ENCODE assay signal across 19 mouse cellular contexts in the genomic region with DNA sequence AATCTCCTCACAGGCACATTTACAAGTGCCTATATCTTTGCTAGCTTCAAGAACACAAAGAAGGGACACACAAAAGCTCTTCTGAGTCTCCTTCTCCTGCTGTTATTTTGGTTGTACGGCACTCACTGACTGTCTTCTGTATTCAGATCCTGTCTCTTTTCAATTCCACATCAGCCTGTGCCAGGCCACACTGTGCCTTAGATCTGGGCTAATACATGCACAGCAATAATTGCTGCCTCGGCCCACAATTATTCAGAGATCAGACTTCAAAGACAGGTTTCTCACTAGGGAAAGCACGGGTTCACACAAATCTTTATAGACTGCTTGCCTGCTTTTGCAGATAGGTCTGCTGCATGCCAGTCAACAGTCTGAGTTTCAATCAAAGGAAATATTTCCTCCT.
DNase-seq lines count a peak whose midpoint lies in the region; ATAC-seq lines count a peak whose summit lies in the region.
"Had no signal": no experiment of that assay in that cellular context is flagged by ENCODE, and none has a peak within 500 bp of the region (broad histone marks: within the 10 kb centered on the region; RNA-seq: fewer than 3 reads in every experiment).

No protein-coding gene starts in this region.

- no peaks in the 10 kb centered on the region for H3K36me3 ChIP-seq in hindbrain, embryonic 16.5 days (ENCODE audit: control insufficient read depth, insufficient read depth, low read length)
- no peaks in the 10 kb centered on the region for H3K36me3 ChIP-seq in hindbrain, embryonic 14.5 days (replicated peaks; ENCODE audit: control insufficient read depth, insufficient read depth)
- no peaks in the 10 kb centered on the region for H3K36me3 ChIP-seq in midbrain, embryonic 13.5 days
- H3K36me3 ChIP-seq: heart, embryonic 12.5 days; hindbrain, embryonic 13.5 days had no signal

- no peaks in the 10 kb centered on the region for H3K4me1 ChIP-seq in hindbrain, embryonic 16.5 days (ENCODE audit: control insufficient read depth, insufficient read depth, low read depth, low read length)
- H3K4me1 ChIP-seq in hindbrain, embryonic 14.5 days (replicated peaks; ENCODE audit: control insufficient read depth, insufficient read depth, low read length), result no peaks in the 10 kb centered on the region
- peaks cover 9% of the 10 kb centered on the region for H3K4me1 ChIP-seq in midbrain, embryonic 13.5 days (replicated peaks)
- H3K4me1 ChIP-seq: heart, embryonic 12.5 days; hindbrain, embryonic 13.5 days had no signal

- H3K9me3 ChIP-seq in hindbrain, embryonic 16.5 days (ENCODE audit: control insufficient read depth, low read length), result no peaks in the 10 kb centered on the region
- H3K9me3 ChIP-seq in hindbrain, embryonic 14.5 days (ENCODE audit: control insufficient read depth, low read length), result no peaks in the 10 kb centered on the region
- H3K9me3 ChIP-seq in midbrain, embryonic 13.5 days, result no peaks in the 10 kb centered on the region
- H3K9me3 ChIP-seq: heart, embryonic 12.5 days; hindbrain, embryonic 13.5 days had no signal

- H3K4me3 ChIP-seq in hindbrain, embryonic 16.5 days (ENCODE audit: low read length), result no peak overlapping the region
- H3K4me3 ChIP-seq in hindbrain, embryonic 14.5 days (replicated peaks; ENCODE audit: low read length), result no peak overlapping the region
- no peak overlapping the region for H3K4me3 ChIP-seq in midbrain, embryonic 13.5 days (replicated peaks)
- H3K4me3 ChIP-seq: heart, embryonic 12.5 days; hindbrain, embryonic 13.5 days had no signal

- no peak for DNase-seq in hindbrain, embryonic 14.5 days (ENCODE audit: low spot score)
- DNase-seq in right cerebral cortex, postnatal 10 days (ENCODE audit: low spot score in 2 of 2), result peak; percentile 29 to 42
- DNase-seq in right cerebral cortex, postnatal 14 days, result no peak
- no peak for DNase-seq in gastrocnemius, adult 8-10 months (ENCODE audit: low spot score in 2 of 2)
- DNase-seq in right cerebral cortex, adult 18-20 months, result no peak
- DNase-seq: adrenal gland, adult 8-10 months; cerebellum, adult 11 months; cerebellum, postnatal 14 days; heart, postnatal 14 days; lung, adult 2 months; thymus, postnatal 25 days had no signal

- H3K9ac ChIP-seq in hindbrain, embryonic 16.5 days (ENCODE audit: low read depth, low read length), result no peak overlapping the region
- H3K9ac ChIP-seq in hindbrain, embryonic 14.5 days, result no peak overlapping the region
- H3K9ac ChIP-seq in midbrain, embryonic 13.5 days (replicated peaks), result no peak overlapping the region
- H3K9ac ChIP-seq: heart, embryonic 12.5 days; hindbrain, embryonic 13.5 days had no signal

- 41% methylated on average over 3 of the region's 3 CpGs for WGBS in hindbrain, embryonic 16.5 days
- 41% methylated on average over 3 of the region's 3 CpGs for WGBS in hindbrain, embryonic 14.5 days
- 22% methylated on average over 3 of the region's 3 CpGs for WGBS in midbrain, embryonic 13.5 days

- ATAC-seq in hindbrain, embryonic 16.5 days, result peak; percentile 27; the same call in 1 of the 2 replicates
- ATAC-seq in hindbrain, embryonic 14.5 days (ENCODE audit: low FRiP score), result no peak
- peak; percentile 89 for ATAC-seq in midbrain, embryonic 13.5 days
- ATAC-seq: CD4-positive, CD25-positive, alpha-beta regulatory T cell, adult 4 months; intestine, postnatal 0 days; Patski had no signal

- H3K4me2 ChIP-seq in hindbrain, embryonic 16.5 days (ENCODE audit: low read length), result no peak overlapping the region
- no peak overlapping the region for H3K4me2 ChIP-seq in hindbrain, embryonic 14.5 days (replicated peaks)
- H3K4me2 ChIP-seq in midbrain, embryonic 13.5 days (replicated peaks), result no peak overlapping the region
- H3K4me2 ChIP-seq: heart, embryonic 12.5 days; hindbrain, embryonic 13.5 days; liver, embryonic 11.5 days had no signal

- H3K27me3 ChIP-seq in hindbrain, embryonic 16.5 days (replicated peaks; ENCODE audit: control insufficient read depth, insufficient read depth, low read length), result no peaks in the 10 kb centered on the region
- no peaks in the 10 kb centered on the region for H3K27me3 ChIP-seq in hindbrain, embryonic 14.5 days (ENCODE audit: control insufficient read depth, insufficient read depth, low read length)
- no peaks in the 10 kb centered on the region for H3K27me3 ChIP-seq in midbrain, embryonic 13.5 days
- H3K27me3 ChIP-seq: heart, embryonic 12.5 days; hindbrain, embryonic 13.5 days; Patski had no signal

- H3K27ac ChIP-seq in hindbrain, embryonic 16.5 days (ENCODE audit: low read depth, low read length), result no peak overlapping the region
- no peak overlapping the region for H3K27ac ChIP-seq in hindbrain, embryonic 14.5 days
- 0 out of 2 replicates have a peak overlapping the region, but pooled peaks have one; percentile 2 for H3K27ac ChIP-seq in midbrain, embryonic 13.5 days
- H3K27ac ChIP-seq: hindbrain, embryonic 13.5 days had no signal

Comparison
In these comparisons a context has a peak if more than half of its experiments do, and no peak if none do; other contexts are left out.
1. DNase-seq: peak in right cerebral cortex, postnatal 10 days (2 of 2); none in hindbrain, embryonic 14.5 days (single experiment), right cerebral cortex, postnatal 14 days (single experiment), gastrocnemius, adult 8-10 months (0 of 2) and right cerebral cortex, adult 18-20 months (single experiment).